Mouse (Mus musculus) forebrain, embryonic 15.5 days (tissue): ENCODE results near the gene Rpl28. TPM values are rescaled to one million over a fixed set of nuclear protein-coding genes. Genes with fewer than 3 reads are reported as not detected.
"Not testable (repeated sequence)": the region's sequence is repeated elsewhere in the genome, so short reads cannot be mapped to it uniquely, and the experiment has no call there.

Experiments used
- ATAC-seq: fragments of 200-750 bp; cut with Nextera tagmentation; replicated peaks from 2 replicates; pipeline ENCODE4 v1.8.0; 2017; ENCODE audit warnings: mild to moderate bottlenecking, moderate TSS enrichment, moderate library complexity
- H3K27ac ChIP-seq: fragments of 300-500 bp; sonication (generic); replicated peaks from 2 replicates; pipeline ENCODE4 v1.5.1; 2015; ENCODE audit warnings: mild to moderate bottlenecking, inconsistent platforms
- H3K27me3 ChIP-seq: fragments of 300-500 bp; sonication (generic); 2 replicates; pipeline ENCODE4 v1.6.1; 2015; ENCODE audit warnings: inconsistent platforms
- H3K36me3 ChIP-seq: fragments of 300-500 bp; sonication (generic); 2 replicates; pipeline ENCODE4 v1.6.1; 2015; ENCODE audit warnings: mild to moderate bottlenecking, inconsistent platforms
- H3K4me1 ChIP-seq: fragments of 300-500 bp; sonication (generic); 2 replicates; pipeline ENCODE4 v1.6.1; 2015; ENCODE audit warnings: inconsistent platforms
- H3K4me2 ChIP-seq: fragments of 300-500 bp; sonication (generic); replicated peaks from 2 replicates; pipeline ENCODE4 v1.6.1; 2015; ENCODE audit warnings: mild to moderate bottlenecking, inconsistent platforms
- H3K4me3 ChIP-seq: fragments of 300-500 bp; sonication (generic); 2 replicates; pipeline ENCODE4 v1.5.1; 2015; ENCODE audit warnings: mild to moderate bottlenecking, inconsistent platforms
- H3K9ac ChIP-seq: fragments of 300-500 bp; sonication (generic); replicated peaks from 2 replicates; pipeline ENCODE4 v1.6.1; 2015; ENCODE audit warnings: mild to moderate bottlenecking, inconsistent platforms
- H3K9me3 ChIP-seq: fragments of 300-500 bp; sonication (generic); 2 replicates; pipeline ENCODE4 v1.6.1; 2016; ENCODE audit warnings: inconsistent platforms
- WGBS: fragments of 180-500 bp; shearing (Covaris S2); methylation state at CpG from one replicate; pipeline ENCODE4 v1.1.7; 2015; ENCODE audit warnings: mixed read lengths; 5-methylcytosine and 5-hydroxymethylcytosine counted together
- polyA plus RNA-seq: library from polyadenylated mRNA; unstranded; fragments of >200 nt; fragmentation: Nextera tagmentation; extraction: Ambion mirVana; gene quantifications from 2 replicates; pipeline ENCODE4 v1.2.1, GENCODE M21; 2015

The Rpl28 gene
- polyA plus RNA-seq, 1 experiment from 2014 or later: 224 TPM

DNA sequence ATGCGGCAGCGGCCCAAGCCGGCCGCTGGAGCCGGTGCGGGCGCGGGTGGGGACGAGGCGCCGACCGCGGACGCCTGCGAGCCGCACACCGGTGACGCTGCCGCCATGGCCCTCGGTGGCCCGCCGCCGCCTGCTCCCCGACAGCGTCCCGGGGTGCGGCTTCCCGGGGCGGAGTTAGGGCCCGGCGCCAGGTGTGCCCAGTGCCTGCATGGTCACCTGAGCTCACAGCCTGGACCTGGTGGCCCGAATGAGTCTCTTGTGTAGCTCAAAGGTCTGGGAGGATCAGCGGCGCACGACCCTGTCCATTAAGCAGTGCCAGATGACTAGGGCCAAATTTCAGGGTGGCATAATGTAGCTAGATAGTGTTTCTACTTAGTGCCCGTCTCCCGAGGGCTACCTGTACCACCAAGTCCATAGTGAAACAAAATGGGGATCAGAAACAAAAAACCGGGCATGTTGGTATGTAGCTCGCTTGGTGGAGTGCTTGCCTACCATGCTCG, 3.2 kb upstream of the Rpl28 start, which contains the start of gene Tmem238:
Tmem238 (minus strand) TSS at position 221 of the 500 bp plus-strand sequence.
- Histone ChIP-seq H3K9ac (peak within 1 kb of the TSS; percentile 71), H3K27me3 (peaks cover 4% of the 10 kb centered on the region; the same call in 1 of the 2 replicates), H3K4me2 (peak within 1 kb of the TSS; percentile 91), H3K4me1 (peaks cover 31% of the 10 kb centered on the region), H3K4me3 (peak within 1 kb of the TSS; percentile 53), H3K36me3 (peaks cover 5% of the 10 kb centered on the region), H3K9me3 (no peaks in the 10 kb centered on the region), H3K27ac (no peak within 1 kb of the TSS)
- WGBS: 10% methylated on average over 33 of the region's 40 CpGs
- no peak for ATAC-seq

DNA sequence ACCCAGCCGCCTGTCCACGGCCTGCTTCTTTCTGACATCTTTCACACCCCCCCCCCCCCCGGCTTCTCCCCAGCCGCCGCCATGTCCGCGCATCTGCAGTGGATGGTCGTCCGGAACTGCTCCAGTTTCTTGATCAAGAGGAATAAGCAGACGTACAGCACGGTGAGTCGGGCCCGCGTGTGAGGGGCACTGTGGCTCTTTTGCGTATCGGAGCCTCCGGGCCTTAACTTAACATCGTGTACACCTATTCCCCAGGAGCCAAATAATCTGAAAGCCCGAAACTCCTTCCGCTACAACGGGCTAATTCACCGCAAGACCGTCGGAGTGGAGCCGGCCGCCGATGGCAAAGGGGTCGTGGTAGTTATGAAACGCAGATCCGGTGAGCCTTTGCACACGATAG, 574 bp downstream of the Rpl28 start:
- Histone ChIP-seq H3K27ac (peak overlapping the region; percentile 89), H3K4me3 (peak overlapping the region; percentile 92), H3K9ac (peak overlapping the region; percentile 93), H3K4me2 (peak overlapping the region; percentile 78), H3K4me1 (peaks cover 34% of the 10 kb centered on the region), H3K36me3 (peaks cover 37% of the 10 kb centered on the region)
- peak; percentile 18 for ATAC-seq
- WGBS: under 1% methylated on average over 29 of the region's 31 CpGs
- H3K9me3 ChIP-seq, H3K27me3 ChIP-seq: not testable (repeated sequence)

DNA sequence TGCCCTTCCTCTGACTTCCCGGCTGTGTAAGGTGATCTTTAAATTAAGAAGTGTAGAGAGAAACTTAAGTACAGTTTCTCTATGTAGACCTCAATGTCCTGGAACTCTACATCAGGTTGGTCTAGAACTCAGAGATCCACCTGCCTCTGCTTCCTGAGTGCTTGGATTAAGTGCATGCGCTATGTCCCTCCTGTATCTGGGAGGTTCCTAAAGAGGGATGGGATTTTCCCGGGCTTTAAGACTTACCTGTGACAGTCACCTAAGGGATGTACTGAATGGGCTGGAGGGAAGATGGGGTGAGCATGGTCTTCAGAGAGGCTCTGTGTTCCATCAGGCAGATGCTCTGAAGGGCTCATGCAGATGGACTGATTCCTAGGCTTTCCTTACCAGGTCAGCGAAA, 1.0 kb downstream of the Rpl28 start:
- no peak overlapping the region for H3K27ac ChIP-seq
- H3K9ac ChIP-seq: peak overlapping the region; percentile 93
- H3K4me3 ChIP-seq: peak overlapping the region; percentile 92
- H3K4me2 ChIP-seq: peak overlapping the region; percentile 78
- WGBS: 42% methylated on average over 4 of the region's 4 CpGs
- peaks cover 37% of the 10 kb centered on the region for H3K36me3 ChIP-seq
- no peaks in the 10 kb centered on the region for H3K27me3 ChIP-seq
- H3K9me3 ChIP-seq: no peaks in the 10 kb centered on the region
- H3K4me1 ChIP-seq: peaks cover 30% of the 10 kb centered on the region
- no peak for ATAC-seq

DNA sequence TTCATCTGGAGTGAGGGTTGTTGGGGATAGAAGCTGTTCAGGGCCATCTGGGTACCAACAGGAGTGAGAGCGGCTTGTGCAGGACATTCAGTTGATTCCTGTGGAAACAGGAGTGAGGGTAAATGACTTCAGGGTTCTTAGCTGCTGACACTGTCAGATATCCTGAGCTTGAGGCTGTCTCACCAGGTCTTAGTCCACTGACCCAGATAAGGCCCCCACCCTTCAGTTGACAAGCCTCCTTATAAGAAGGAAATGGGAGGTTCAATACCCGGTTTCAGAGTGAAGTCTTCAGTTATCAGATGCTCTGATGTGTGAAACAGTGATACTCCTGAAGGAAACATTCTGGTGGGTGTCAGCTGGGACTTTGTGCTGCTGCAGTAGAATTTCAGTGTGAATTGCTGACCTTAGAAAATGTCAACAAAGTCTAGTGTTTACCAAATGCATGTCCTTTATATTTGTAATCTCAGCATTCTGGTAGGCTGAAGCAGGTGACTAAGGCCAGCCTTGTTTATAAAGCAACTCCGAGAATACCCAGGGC, 2.0 kb downstream of the Rpl28 start:
- H3K9me3 ChIP-seq: no peaks in the 10 kb centered on the region
- WGBS: 84% methylated on average over 3 of the region's 3 CpGs
- H3K27ac ChIP-seq: no peak overlapping the region
- no peak overlapping the region for H3K4me3 ChIP-seq
- no peak for ATAC-seq
- H3K9ac ChIP-seq: no peak overlapping the region
- no peak overlapping the region for H3K4me2 ChIP-seq
- peaks cover 20% of the 10 kb centered on the region for H3K4me1 ChIP-seq
- peaks cover 37% of the 10 kb centered on the region for H3K36me3 ChIP-seq
- no peaks in the 10 kb centered on the region for H3K27me3 ChIP-seq

DNA sequence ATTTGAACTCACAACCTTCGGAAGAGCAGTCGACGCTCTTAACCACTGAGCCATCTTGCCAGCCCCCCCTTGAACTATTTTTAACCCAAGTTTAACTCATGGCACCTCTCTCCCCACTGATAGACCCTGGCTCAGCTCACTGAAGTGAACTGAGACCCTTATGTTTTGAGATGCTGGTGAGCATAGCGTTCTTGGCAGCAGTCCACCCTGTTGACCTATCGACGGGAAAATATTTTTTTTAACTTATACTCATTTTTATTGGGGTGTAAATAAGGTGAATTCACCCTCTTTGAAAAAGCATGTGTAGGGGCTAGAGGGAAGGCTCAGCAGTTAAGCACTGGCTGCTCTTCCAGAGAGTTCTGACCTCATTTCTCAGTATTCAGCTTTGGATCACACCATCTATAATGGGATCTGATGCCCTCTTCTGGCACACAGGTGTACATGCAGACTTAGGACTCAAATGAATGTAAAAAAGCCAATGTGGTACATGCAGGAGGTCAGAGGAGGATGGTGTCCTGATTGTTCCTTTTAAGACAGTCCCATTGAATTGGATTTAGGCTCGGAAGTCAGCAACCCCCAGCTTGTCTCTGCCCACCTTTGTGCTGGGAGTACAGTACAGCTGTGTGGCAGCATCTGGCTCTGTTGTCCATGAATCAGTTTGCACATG, 3.2 kb downstream of the Rpl28 start:
- Histone ChIP-seq H3K9ac (no peak overlapping the region), H3K4me3 (no peak overlapping the region), H3K4me2 (no peak overlapping the region), H3K4me1 (peaks cover 20% of the 10 kb centered on the region), H3K36me3 (peaks cover 37% of the 10 kb centered on the region), H3K9me3 (no peaks in the 10 kb centered on the region), H3K27ac (no peak overlapping the region), H3K27me3 (no peaks in the 10 kb centered on the region)
- WGBS: 67% methylated on average over 7 of the region's 7 CpGs
- ATAC-seq: 0 out of 2 replicates have a peak, but pooled peaks have one; percentile 6

DNA sequence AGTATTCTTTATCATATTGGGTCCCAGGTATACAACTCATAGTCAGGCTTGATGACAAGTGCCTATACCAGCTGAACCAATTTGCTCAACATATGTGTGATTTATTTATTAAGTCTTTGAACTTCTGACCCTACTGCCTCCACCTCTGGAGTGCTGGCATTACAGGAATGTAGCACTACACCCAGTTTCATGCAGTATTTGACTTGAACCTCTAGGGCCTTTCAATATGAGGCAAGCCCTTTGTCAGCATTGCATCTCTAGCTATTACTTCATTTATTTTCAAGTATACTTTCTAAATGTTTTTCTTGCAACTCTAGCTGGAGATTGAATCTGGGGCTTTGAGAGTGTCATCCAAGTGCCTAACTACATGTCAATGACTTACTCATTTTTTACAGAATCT, 9.6 kb downstream of the Rpl28 start:
- H3K36me3 ChIP-seq: peaks cover 31% of the 10 kb centered on the region
- H3K4me3 ChIP-seq: no peak overlapping the region
- ATAC-seq: no peak
- H3K4me2 ChIP-seq: no peak overlapping the region
- no peaks in the 10 kb centered on the region for H3K27me3 ChIP-seq
- no peak overlapping the region for H3K9ac ChIP-seq
- H3K4me1 ChIP-seq: no peaks in the 10 kb centered on the region
- no peak overlapping the region for H3K27ac ChIP-seq
- no peaks in the 10 kb centered on the region for H3K9me3 ChIP-seq

DNA sequence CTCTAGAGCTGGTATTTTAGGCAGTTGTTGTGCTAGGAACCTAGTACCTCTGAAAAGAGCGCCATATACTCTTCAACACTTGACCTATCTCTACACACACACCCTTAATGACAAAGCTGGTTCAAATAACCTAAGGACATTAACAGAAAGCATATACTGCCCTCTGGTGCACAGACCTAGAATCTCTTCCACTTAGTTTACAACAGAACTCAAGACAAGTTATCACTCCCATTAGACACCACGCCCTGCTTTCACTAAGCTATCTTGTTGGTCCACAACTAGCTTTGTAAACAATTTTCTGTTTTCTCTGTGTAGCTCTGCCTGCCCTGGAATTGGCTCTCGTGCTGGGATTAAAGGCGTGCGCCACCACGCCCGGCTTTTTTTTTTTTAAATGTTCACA, 14.0 kb downstream of the Rpl28 start:
- Histone ChIP-seq H3K4me3 (no peak overlapping the region), H3K9me3 (no peaks in the 10 kb centered on the region), H3K4me2 (no peak overlapping the region), H3K4me1 (peaks cover 27% of the 10 kb centered on the region), H3K9ac (no peak overlapping the region), H3K36me3 (peaks cover 46% of the 10 kb centered on the region), H3K27me3 (no peaks in the 10 kb centered on the region), H3K27ac (no peak overlapping the region)
- no peak for ATAC-seq
- WGBS: 93% methylated on average over 7 of the region's 7 CpGs

DNA sequence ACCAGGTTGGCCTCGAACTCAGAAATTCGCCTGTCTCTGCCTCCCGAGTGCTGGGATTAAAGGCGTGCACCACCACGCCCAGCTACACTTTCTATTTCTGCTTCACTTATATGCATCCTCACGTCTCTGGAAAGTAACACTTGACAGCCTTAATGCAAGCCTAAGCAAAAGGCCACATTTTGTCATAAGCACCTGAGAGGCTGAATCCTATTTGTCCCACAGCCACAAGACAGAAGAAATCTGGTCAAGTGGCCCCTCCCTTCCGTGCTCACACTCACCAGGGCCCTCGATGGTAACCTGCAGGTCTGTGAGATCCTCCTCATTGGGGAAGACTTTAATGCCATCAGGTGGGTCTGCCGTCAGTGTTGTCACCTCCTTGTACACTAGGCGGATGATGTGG, 18.5 kb downstream of the Rpl28 start:
- H3K27ac ChIP-seq, H3K9me3 ChIP-seq, H3K27me3 ChIP-seq, ATAC-seq: not testable (repeated sequence)
- peak overlapping the region; percentile 81 for H3K4me2 ChIP-seq
- 33% methylated on average over 10 of the region's 10 CpGs for WGBS
- H3K4me1 ChIP-seq: peaks cover 34% of the 10 kb centered on the region
- peak overlapping the region; percentile 77 for H3K4me3 ChIP-seq
- H3K36me3 ChIP-seq: peaks cover 32% of the 10 kb centered on the region
- H3K9ac ChIP-seq: peak overlapping the region; percentile 81

DNA sequence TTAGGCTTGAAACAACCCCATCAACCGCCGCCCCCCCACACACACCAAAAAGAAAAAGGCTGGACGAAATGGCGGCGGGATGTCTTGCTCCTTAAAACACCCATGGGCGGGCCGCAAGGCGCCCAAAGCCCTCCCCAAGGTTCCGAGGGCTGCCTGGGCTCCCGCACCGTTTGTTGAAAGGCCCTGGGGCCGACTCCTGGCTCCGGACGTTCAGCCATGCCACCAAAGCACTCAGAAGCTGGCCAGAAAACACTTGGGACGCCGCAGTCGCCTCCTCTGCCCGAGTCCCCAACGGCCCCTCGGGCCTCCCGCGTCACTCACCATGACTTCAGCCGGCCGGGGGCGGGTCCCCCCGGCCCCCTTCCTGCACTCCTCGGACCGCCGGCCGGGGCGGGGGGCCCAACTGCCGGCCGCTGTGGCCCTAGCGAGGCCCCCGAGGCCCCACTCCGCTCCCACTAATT, 19.2 kb downstream of the Rpl28 start:
- 0% methylated on average over 31 of the region's 36 CpGs for WGBS
- H3K4me1 ChIP-seq: peaks cover 34% of the 10 kb centered on the region

DNA sequence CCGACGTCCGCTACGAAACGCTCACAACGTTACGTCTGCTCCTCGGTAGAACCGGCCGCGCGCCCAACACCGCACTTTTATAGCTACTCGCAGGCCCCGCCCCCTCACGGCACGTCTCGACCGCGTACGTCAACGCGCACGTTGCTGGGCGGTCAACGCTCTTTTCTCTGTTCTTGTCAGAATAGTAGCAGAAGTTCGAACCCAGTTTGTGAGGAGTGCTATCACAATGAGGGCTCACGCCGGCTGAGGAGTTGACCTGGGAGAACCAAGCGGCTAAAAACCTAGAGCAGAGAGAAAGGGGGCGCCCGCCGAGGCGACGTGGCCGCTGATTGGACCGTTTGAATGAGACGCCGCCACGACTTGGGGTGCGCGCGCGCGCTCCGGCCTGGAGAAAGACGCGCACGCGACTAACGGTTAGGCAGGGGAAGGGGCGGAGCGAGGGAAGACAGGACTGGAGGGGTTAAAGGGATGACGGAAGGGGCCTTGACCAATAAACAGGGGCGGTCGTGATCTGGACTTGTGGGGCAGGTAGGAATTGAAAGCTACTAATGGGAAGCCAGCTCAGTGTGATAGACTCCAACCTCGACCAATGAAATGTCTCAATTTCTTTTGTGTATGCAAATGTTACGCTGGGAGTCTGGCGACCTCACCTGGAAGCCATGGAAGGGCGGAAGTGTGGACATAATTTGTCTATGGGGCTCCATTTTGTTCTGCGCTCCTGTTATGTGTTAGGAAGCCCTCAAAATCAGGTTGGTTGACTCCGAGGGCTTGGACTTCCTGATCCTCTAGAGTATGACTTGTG, 19.8 kb downstream of the Rpl28 start, which contains the start of gene Ube2s:
Ube2s (minus strand) TSS at position 288 of the 802 bp plus-strand sequence.
- Histone ChIP-seq H3K27me3 (no peaks in the 10 kb centered on the region), H3K4me2 (peak within 1 kb of the TSS; percentile 81), H3K27ac (peak within 1 kb of the TSS; percentile 99), H3K9ac (peak within 1 kb of the TSS; percentile 81), H3K36me3 (peaks cover 18% of the 10 kb centered on the region), H3K4me3 (peak within 1 kb of the TSS; percentile 77), H3K9me3 (no peaks in the 10 kb centered on the region), H3K4me1 (peaks cover 34% of the 10 kb centered on the region)
- WGBS: 0% methylated on average over 62 of the region's 62 CpGs
- ATAC-seq: peak; percentile 99

More for the DNA sequence above, 19.2 kb downstream of the Rpl28 start:
- no peak for ATAC-seq
- Histone ChIP-seq H3K9me3 (no peaks in the 10 kb centered on the region), H3K27ac (peak overlapping the region; percentile 99), H3K4me2 (peak overlapping the region; percentile 81), H3K9ac (peak overlapping the region; percentile 81), H3K4me3 (peak overlapping the region; percentile 77), H3K36me3 (peaks cover 24% of the 10 kb centered on the region), H3K27me3 (no peaks in the 10 kb centered on the region)

DNA sequence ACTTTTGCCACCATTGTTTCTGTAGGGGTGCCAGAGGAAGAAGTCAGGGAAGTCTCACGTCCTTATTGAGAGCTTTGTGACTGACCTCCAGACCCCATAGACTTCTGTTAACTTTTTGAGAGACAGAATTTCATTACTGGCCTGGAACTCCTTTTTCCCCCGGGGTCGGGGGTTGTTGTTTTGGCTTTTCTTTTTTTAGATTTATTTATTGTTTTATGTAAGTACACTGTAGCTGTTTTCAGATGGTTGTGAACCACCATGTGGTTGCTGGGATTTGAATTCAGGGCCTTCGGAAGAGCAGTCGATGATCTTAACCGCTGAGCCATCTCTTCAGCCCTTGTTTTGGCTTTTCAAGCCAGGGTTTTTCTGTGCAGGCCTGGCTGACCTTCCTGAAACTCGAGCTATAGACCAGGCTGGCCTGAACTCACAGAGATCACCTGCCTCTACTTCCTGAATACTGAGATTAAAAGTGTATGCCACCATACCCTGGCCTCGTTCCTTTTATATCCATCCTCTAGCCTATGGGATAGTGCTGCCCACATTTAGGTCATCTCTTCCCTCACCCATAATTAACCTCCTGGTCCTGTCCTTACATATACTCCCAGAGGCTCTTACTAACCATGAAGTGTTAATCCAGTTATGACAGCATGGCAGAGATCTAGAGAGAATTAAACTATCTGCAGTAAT, 20.6 kb downstream of the Rpl28 start:
- H3K9me3 ChIP-seq: no peaks in the 10 kb centered on the region
- H3K27ac ChIP-seq: peak overlapping the region; percentile 99
- H3K4me2 ChIP-seq: peak overlapping the region; percentile 81
- peaks cover 34% of the 10 kb centered on the region for H3K4me1 ChIP-seq
- no peak for ATAC-seq
- H3K27me3 ChIP-seq: no peaks in the 10 kb centered on the region
- H3K9ac ChIP-seq: peak overlapping the region; percentile 50
- peaks cover 14% of the 10 kb centered on the region for H3K36me3 ChIP-seq
- peak overlapping the region; percentile 77 for H3K4me3 ChIP-seq
- 25% methylated on average over 8 of the region's 8 CpGs for WGBS
